Mouse (Mus musculus) midbrain, postnatal 0 days (tissue): Measurements from ENCODE around the gene Mdn1. TPM values are rescaled to one million over a fixed set of nuclear protein-coding genes. Genes with fewer than 3 reads are reported as not detected.

ENCODE experiments used
- ATAC-seq: fragments of 200-750 bp; cut with Nextera tagmentation; 2 replicates; pipeline ENCODE4 v1.8.0; 2017; ENCODE audit warnings: moderate number of reproducible peaks, mild to moderate bottlenecking, moderate TSS enrichment, moderate library complexity; ENCODE audit not compliant: low FRiP score
- DNase-seq: peaks from one replicate; pipeline ENCODE4 v3.0.0-alpha.2; 2015; ENCODE audit warnings: low spot score
- H3K27ac ChIP-seq: fragments of 300-500 bp; sonication (generic); 2 replicates; pipeline ENCODE4 v1.5.1; 2014; ENCODE audit warnings: low read depth, mild to moderate bottlenecking, low read length, mixed read lengths
- H3K27me3 ChIP-seq: fragments of 300-500 bp; sonication (generic); 2 replicates; pipeline ENCODE4 v1.6.1; 2014; ENCODE audit warnings: low read length, control low read depth, mixed read lengths; ENCODE audit not compliant: insufficient read depth
- H3K36me3 ChIP-seq: fragments of 300-500 bp; sonication (generic); 2 replicates; pipeline ENCODE4 v1.6.1; 2014; ENCODE audit warnings: low read length, control low read depth, mixed read lengths; ENCODE audit not compliant: insufficient read depth
- H3K4me1 ChIP-seq: fragments of 300-500 bp; sonication (generic); 2 replicates; pipeline ENCODE4 v1.6.1; 2014; ENCODE audit warnings: mild to moderate bottlenecking, control low read depth, antibody characterized with exemption, low read length, mixed read lengths; ENCODE audit not compliant: insufficient read depth
- H3K4me2 ChIP-seq: fragments of 300-500 bp; sonication (generic); 2 replicates; pipeline ENCODE4 v1.6.1; 2014; ENCODE audit warnings: low read depth, mild to moderate bottlenecking, low read length, mixed read lengths; ENCODE audit not compliant: poor library complexity, severe bottlenecking
- H3K4me3 ChIP-seq: fragments of 300-500 bp; sonication (generic); 2 replicates; pipeline ENCODE4 v1.5.1; 2014; ENCODE audit warnings: low read depth, mild to moderate bottlenecking, low read length, moderate library complexity
- H3K9ac ChIP-seq: fragments of 300-500 bp; sonication (generic); replicated peaks from 2 replicates; pipeline ENCODE4 v1.6.1; 2014; ENCODE audit warnings: mild to moderate bottlenecking, low read length, moderate library complexity, mixed read lengths; ENCODE audit not compliant: poor library complexity, severe bottlenecking
- H3K9me3 ChIP-seq: fragments of 300-500 bp; sonication (generic); 2 replicates; pipeline ENCODE4 v1.6.1; 2016; ENCODE audit warnings: low read length, control low read depth
- CTCF ChIP-seq: IDR thresholded peaks from 2 replicates; pipeline ENCODE4 v1.5.1; 2016; ENCODE audit warnings: antibody characterized with exemption, mild to moderate bottlenecking
- WGBS: fragments of 180-500 bp; shearing (Covaris S2); extraction: QIAGEN DNeasy Blood & Tissue Kit; methylation state at CpG from one replicate; pipeline ENCODE4 v1.1.7; 2014; 5-methylcytosine and 5-hydroxymethylcytosine counted together
- polyA plus RNA-seq: library from polyadenylated mRNA; unstranded; fragments of >200 nt; fragmentation: Nextera tagmentation; extraction: Ambion mirVana; gene quantifications from 2 replicates; pipeline ENCODE4 v1.2.1, GENCODE M21; 2015
- total RNA-seq: library from RNA; depleted of rRNA; stranded (reverse); fragments of >200 nt; gene quantifications from 2 replicates; pipeline ENCODE4 v1.2.3, GENCODE M21; 2014; rRNA removed

The Mdn1 gene
- total RNA-seq, result 26.8 and 33.6 TPM in 2 replicates
- polyA plus RNA-seq, result 6.1 and 10.1 TPM in 2 replicates

DNA sequence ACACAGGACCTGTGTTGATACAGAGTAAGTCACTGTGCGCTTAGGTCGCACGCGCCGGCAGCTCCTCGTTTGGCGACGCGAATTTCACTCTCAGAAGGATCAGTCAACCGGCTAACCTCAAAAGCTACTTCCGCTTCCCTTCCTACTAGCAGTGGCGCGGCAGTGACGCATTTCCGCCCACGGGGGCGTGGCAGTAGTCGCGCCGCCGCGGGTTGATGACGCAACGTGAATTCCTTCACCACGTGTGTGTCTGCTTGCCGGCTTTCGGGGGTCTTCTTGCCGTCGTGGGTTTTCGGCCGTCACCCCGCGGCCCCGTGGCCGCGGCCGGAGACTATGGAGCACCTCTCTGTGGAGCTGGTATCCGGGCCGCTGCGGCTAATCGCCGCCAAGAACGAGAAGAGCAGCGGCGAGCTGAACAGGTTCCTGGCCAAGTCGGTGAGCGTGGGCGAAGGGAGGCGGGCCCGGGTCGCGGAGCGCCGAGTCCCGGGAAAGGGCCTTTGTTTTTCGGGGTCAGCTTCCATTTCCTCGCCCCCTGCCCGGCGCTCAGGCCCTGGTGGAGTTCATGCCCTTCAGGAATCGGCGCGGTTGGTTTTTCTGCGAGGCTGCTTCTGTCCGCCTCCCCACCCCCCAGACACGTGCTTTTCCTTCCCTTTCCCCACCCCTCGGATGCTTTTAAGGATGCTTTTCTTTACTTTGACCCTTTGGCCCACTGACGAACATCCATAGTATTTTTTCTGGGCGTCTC lies at the start of gene Mdn1:
Mdn1 (plus strand) TSS at position 202 of the 745 bp plus-strand sequence.
- peak; percentile 99 for DNase-seq
- peak; percentile 95 for ATAC-seq
- H3K27me3 ChIP-seq, result no peaks in the 10 kb centered on the region
- no peak for TF ChIP-seq CTCF
- 0% methylated on average over 68 of the region's 68 CpGs for WGBS
- H3K9ac ChIP-seq, result peak within 1 kb of the TSS; percentile 63
- H3K27ac ChIP-seq, result peak within 1 kb of the TSS; percentile 76
- 0 out of 2 replicates have a peak, but pooled peaks cover 4% of the 10 kb centered on the region for H3K4me1 ChIP-seq
- peak within 1 kb of the TSS; percentile 96 for H3K4me3 ChIP-seq
- peak within 1 kb of the TSS; percentile 60 for H3K4me2 ChIP-seq
- H3K36me3 ChIP-seq, result no peaks in the 10 kb centered on the region
- H3K9me3 ChIP-seq, result no peaks in the 10 kb centered on the region

DNA sequence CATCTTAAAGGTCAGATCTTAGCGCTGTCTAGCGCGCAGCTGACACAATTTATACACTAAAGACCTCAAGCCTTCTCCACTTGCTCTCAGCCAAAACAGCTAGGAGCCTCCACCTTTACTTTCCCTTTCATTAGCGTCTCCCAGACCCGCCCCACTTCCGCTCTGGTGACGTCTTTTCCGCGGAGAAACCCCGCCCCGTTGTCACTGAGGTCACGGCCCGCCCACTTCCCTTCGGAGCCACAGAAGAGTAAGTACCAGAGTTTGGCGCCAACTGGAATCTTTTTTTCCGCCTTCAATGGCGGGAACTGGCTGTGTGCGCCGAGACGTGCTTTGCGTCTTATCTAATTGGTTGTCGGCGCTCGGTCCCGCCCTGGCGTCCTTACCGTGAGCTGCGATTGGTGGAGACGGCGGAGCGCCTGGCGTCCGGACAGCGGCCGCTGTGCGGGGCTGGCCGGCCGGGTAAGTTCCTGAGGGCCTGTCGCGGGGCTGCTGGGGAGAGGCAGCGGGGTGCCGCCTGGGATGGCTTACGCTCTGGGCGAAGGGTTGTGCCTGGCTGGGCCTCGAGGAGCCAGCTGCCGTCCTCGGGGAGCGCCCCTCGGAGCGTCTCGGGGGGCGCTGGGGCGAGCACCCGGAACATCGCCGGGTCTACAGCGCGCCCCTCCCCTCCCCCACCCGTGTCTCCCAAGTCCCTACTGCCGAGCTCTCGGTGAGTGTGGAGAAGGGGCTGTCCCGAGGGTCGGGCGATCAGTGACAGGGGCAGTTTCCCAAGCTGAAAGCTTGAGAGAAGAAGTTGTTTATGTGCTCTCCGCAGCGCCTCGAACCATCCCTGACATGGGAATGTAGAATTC lies 41.7 kb upstream of the Mdn1 start, which contains the start of gene Casp8ap2:
Casp8ap2 (plus strand) TSS at position 418 of the 848 bp plus-strand sequence.
- under 1% methylated on average over 60 of the region's 67 CpGs for WGBS
- Histone ChIP-seq H3K4me1 (peaks cover 3% of the 10 kb centered on the region; the same call in 1 of the 2 replicates), H3K9ac (peak within 1 kb of the TSS; percentile 76), H3K27me3 (no peaks in the 10 kb centered on the region), H3K4me3 (peak within 1 kb of the TSS; percentile 93), H3K4me2 (peak within 1 kb of the TSS; percentile 74), H3K36me3 (no peaks in the 10 kb centered on the region), H3K27ac (peak within 1 kb of the TSS; percentile 68), H3K9me3 (no peaks in the 10 kb centered on the region)
- DNase-seq (peak; percentile 100), ATAC-seq (peak; percentile 99)
- peak; percentile 6; the same call in 1 of the 2 replicates for TF ChIP-seq CTCF

DNA sequence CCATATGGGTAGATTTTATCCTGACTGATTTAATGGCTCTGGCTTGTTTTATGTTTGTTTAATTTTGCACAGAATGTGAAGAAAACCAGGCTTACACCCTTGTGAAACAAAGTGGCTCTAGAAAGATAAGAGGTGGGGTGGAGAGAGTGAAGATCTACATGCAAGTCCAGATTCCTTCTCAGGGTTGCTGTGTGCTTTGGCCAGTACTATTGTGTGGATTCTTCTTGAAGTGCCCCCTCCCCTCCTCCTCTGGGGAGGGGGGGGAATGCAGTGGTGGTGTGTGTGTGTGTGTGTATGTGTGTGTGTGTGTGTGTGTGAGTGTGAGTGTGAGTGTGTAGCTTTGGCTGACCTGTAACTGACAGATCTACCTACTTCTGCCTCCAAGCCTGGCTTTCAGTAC lies 35.3 kb upstream of the Mdn1 start:
- TF ChIP-seq CTCF, result no peak
- ATAC-seq (no peak), DNase-seq (no peak)
- no peaks in the 10 kb centered on the region for H3K27me3 ChIP-seq
- no peak overlapping the region for H3K4me2 ChIP-seq
- H3K36me3 ChIP-seq, result no peaks in the 10 kb centered on the region
- no peak overlapping the region for H3K27ac ChIP-seq
- no peak overlapping the region for H3K4me3 ChIP-seq
- no peaks in the 10 kb centered on the region for H3K9me3 ChIP-seq
- no peak overlapping the region for H3K9ac ChIP-seq
- H3K4me1 ChIP-seq, result no peaks in the 10 kb centered on the region

DNA sequence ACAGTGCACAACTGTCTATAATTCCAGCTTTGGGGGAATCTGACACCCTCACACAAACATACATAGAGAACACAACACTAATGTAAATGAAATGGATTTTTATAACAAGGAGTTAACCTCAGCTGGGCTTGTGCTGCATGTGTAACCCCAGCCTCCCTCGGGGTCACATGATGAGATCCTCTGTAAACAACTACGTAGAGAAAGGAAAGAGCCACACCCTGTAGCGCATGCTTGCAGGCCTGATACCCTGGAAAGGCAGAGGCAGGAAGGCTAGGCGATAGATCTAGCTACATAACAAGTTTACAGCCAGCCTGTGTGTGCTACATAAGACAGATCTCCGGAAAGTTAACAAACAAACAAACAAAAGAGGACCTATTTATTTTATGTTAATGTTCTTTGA lies 5.2 kb upstream of the Mdn1 start:
- 89% methylated on average over 5 of the region's 5 CpGs for WGBS
- Histone ChIP-seq H3K4me3 (no peak overlapping the region), H3K4me1 (0 out of 2 replicates have a peak, but pooled peaks cover 4% of the 10 kb centered on the region), H3K36me3 (peaks cover 14% of the 10 kb centered on the region; the same call in 1 of the 2 replicates), H3K9me3 (no peaks in the 10 kb centered on the region), H3K9ac (no peak overlapping the region), H3K4me2 (no peak overlapping the region), H3K27ac (no peak overlapping the region), H3K27me3 (no peaks in the 10 kb centered on the region)
- no peak for DNase-seq
- no peak for ATAC-seq
- TF ChIP-seq CTCF, result no peak

DNA sequence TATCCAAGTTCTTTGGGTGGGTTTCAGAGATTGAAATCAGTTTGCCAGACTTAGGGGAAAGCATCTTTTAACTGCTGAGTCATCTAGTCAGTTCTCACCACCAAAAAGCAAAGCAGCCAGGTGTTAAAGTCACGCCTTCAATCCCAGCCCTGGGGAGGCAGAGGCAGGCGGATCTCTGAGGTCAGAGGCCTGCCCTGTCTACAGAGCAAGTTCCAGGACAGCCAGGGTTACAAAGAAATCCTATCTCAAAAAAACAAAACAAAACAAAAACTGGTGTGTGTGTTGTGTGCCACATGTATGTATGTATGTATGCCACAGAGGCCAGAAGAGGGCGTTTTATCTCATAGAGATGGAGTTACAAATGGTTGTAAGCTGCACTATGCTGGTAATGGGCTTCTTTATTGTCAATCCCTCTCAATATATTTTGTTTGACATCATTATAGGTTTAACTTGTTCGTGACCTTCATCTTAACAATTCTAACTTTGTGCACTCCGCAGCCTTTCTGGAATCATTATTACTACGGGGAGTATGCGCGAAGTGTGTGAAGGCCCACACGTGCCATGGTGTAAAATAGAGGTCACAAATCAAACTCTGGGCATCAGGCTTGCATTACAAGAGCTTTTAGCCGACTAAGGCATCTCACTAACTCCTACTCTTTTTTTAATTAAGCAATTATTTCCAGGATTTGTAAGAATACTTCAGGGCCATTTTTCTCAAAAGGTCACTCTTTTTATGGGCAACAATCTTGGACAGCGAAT lies 594 bp upstream of the Mdn1 start:
- H3K27ac ChIP-seq, result peak overlapping the region; percentile 76
- H3K4me1 ChIP-seq, result 0 out of 2 replicates have a peak, but pooled peaks cover 4% of the 10 kb centered on the region
- H3K9ac ChIP-seq, result peak overlapping the region; percentile 36; the same call in 1 of the 2 replicates
- WGBS, result 59% methylated on average over 11 of the region's 11 CpGs
- peaks cover 4% of the 10 kb centered on the region; the same call in 1 of the 2 replicates for H3K36me3 ChIP-seq
- H3K9me3 ChIP-seq, result no peaks in the 10 kb centered on the region
- peak overlapping the region; percentile 96 for H3K4me3 ChIP-seq
- peak; percentile 34 for TF ChIP-seq CTCF
- ATAC-seq, result peak; percentile 41; the same call in 1 of the 2 replicates
- peak overlapping the region; percentile 60 for H3K4me2 ChIP-seq
- H3K27me3 ChIP-seq, result no peaks in the 10 kb centered on the region
- DNase-seq, result peak; percentile 2
